Mouse (Mus musculus): ENCODE measurements at regions not wholly inside any gene's neighbourhood (a gene's known extent, or its start where the extent isn't known, plus 50 kb on each side); places are given as distances from the start of the nearest gene placed in this dataset.

- Histone ChIP-seq H3K4me1 (ENCODE audit: control insufficient read depth, insufficient read depth, low read length) (no peaks in the 10 kb centered on the region), H3K27ac (ENCODE audit: insufficient read depth, low read length) (no peak overlapping the region), H3K4me3 (ENCODE audit: insufficient read depth, low read length) (no peak overlapping the region)
- TF ChIP-seq CTCF (IDR thresholded peaks at IDR 0.05; ENCODE audit: extremely low read depth, insufficient read depth, low read length), result no peak
Observed at GRCm38 (mm10) chr6:55627228-55627627, 53.8 kb downstream of the Neurod6 start.

- TF ChIP-seq POLR2A (IDR thresholded peaks at IDR 0.05; ENCODE audit: extremely low read depth, insufficient read depth, low read length) (no peak), CTCF (IDR thresholded peaks at IDR 0.05; ENCODE audit: extremely low read depth, insufficient read depth, low read length) (no peak)
- no peak overlapping the region for H3K4me3 ChIP-seq (ENCODE audit: insufficient read depth, low read length)
- H3K27ac ChIP-seq (ENCODE audit: insufficient read depth, low read length), result no peak overlapping the region
- no peaks in the 10 kb centered on the region for H3K4me1 ChIP-seq (ENCODE audit: control insufficient read depth, insufficient read depth, low read length)
Observed at GRCm38 (mm10) chr6:55620366-55620765, 60.7 kb downstream of the Neurod6 start.

GRCm38 (mm10) chr6:55617922-55618481 lies 63.1 kb downstream of the Neurod6 start:
- Histone ChIP-seq H3K27ac (ENCODE audit: insufficient read depth, low read length) (no peak overlapping the region), H3K4me3 (ENCODE audit: insufficient read depth, low read length) (peak overlapping the region; percentile 5), H3K4me1 (ENCODE audit: control insufficient read depth, insufficient read depth, low read length) (no peaks in the 10 kb centered on the region)
- 0 out of 2 replicates have a peak, but pooled peaks have one; percentile 42 for TF ChIP-seq POLR2A (IDR thresholded peaks at IDR 0.05; ENCODE audit: extremely low read depth, insufficient read depth, low read length)
- TF ChIP-seq CTCF (IDR thresholded peaks at IDR 0.05; ENCODE audit: extremely low read depth, insufficient read depth, low read length), result no peak

- H3K27ac ChIP-seq (ENCODE audit: insufficient read depth, low read length), result no peak overlapping the region
- TF ChIP-seq POLR2A (IDR thresholded peaks at IDR 0.05; ENCODE audit: extremely low read depth, insufficient read depth, low read length) (no peak), CTCF (IDR thresholded peaks at IDR 0.05; ENCODE audit: extremely low read depth, insufficient read depth, low read length) (no peak)
- H3K4me1 ChIP-seq (ENCODE audit: control insufficient read depth, insufficient read depth, low read length), result no peaks in the 10 kb centered on the region
- no peak overlapping the region for H3K4me3 ChIP-seq (ENCODE audit: insufficient read depth, low read length)
Observed at GRCm38 (mm10) chr6:55610395-55610794, 70.7 kb downstream of the Neurod6 start.

GRCm38 (mm10) chr6:55609976-55610375 lies 71.1 kb downstream of the Neurod6 start:
- H3K4me1 ChIP-seq (ENCODE audit: control insufficient read depth, insufficient read depth, low read length), result no peaks in the 10 kb centered on the region
- H3K27ac ChIP-seq (ENCODE audit: insufficient read depth, low read length), result no peak overlapping the region
- no peak for TF ChIP-seq POLR2A (IDR thresholded peaks at IDR 0.05; ENCODE audit: extremely low read depth, insufficient read depth, low read length)
- no peak for TF ChIP-seq CTCF (IDR thresholded peaks at IDR 0.05; ENCODE audit: extremely low read depth, insufficient read depth, low read length)
- no peak overlapping the region for H3K4me3 ChIP-seq (ENCODE audit: insufficient read depth, low read length)

GRCm38 (mm10) chr6:55609053-55609452 lies 72.0 kb downstream of the Neurod6 start:
- Histone ChIP-seq H3K4me3 (ENCODE audit: insufficient read depth, low read length) (no peak overlapping the region), H3K27ac (ENCODE audit: insufficient read depth, low read length) (no peak overlapping the region), H3K4me1 (ENCODE audit: control insufficient read depth, insufficient read depth, low read length) (no peaks in the 10 kb centered on the region)
- TF ChIP-seq CTCF (IDR thresholded peaks at IDR 0.05; ENCODE audit: extremely low read depth, insufficient read depth, low read length) (no peak), POLR2A (IDR thresholded peaks at IDR 0.05; ENCODE audit: extremely low read depth, insufficient read depth, low read length) (no peak)

GRCm38 (mm10) chr6:55597088-55597487 lies 84.0 kb downstream of the Neurod6 start:
- no peak overlapping the region for H3K27ac ChIP-seq (ENCODE audit: insufficient read depth, low read length)
- no peaks in the 10 kb centered on the region; the same call in 1 of the 2 replicates for H3K4me1 ChIP-seq (ENCODE audit: control insufficient read depth, insufficient read depth, low read length)
- H3K4me3 ChIP-seq (ENCODE audit: insufficient read depth, low read length), result no peak overlapping the region
- TF ChIP-seq POLR2A (IDR thresholded peaks at IDR 0.05; ENCODE audit: extremely low read depth, insufficient read depth, low read length), result no peak
- no peak for TF ChIP-seq CTCF (IDR thresholded peaks at IDR 0.05; ENCODE audit: extremely low read depth, insufficient read depth, low read length)

GRCm38 (mm10) chr6:55592126-55592525 lies 88.9 kb downstream of the Neurod6 start:
- Histone ChIP-seq H3K27ac (ENCODE audit: insufficient read depth, low read length) (no peak overlapping the region; the same call in 1 of the 2 replicates), H3K4me1 (ENCODE audit: control insufficient read depth, insufficient read depth, low read length) (no peaks in the 10 kb centered on the region; the same call in 1 of the 2 replicates), H3K4me3 (ENCODE audit: insufficient read depth, low read length) (no peak overlapping the region)
- TF ChIP-seq CTCF (IDR thresholded peaks at IDR 0.05; ENCODE audit: extremely low read depth, insufficient read depth, low read length) (no peak), POLR2A (IDR thresholded peaks at IDR 0.05; ENCODE audit: extremely low read depth, insufficient read depth, low read length) (no peak)

GRCm38 (mm10) chr6:55581106-55581505 lies 100.0 kb downstream of the Neurod6 start:
- no peak overlapping the region for H3K27ac ChIP-seq (ENCODE audit: insufficient read depth, low read length)
- H3K4me1 ChIP-seq (ENCODE audit: control insufficient read depth, insufficient read depth, low read length), result no peaks in the 10 kb centered on the region
- no peak overlapping the region for H3K4me3 ChIP-seq (ENCODE audit: insufficient read depth, low read length)
- no peak for TF ChIP-seq POLR2A (IDR thresholded peaks at IDR 0.05; ENCODE audit: extremely low read depth, insufficient read depth, low read length)

GRCm38 (mm10) chr6:55580036-55580435 lies 101.0 kb downstream of the Neurod6 start:
- H3K27ac ChIP-seq (ENCODE audit: insufficient read depth, low read length), result no peak overlapping the region
- H3K4me3 ChIP-seq (ENCODE audit: insufficient read depth, low read length), result no peak overlapping the region
- H3K4me1 ChIP-seq (ENCODE audit: control insufficient read depth, insufficient read depth, low read length), result no peaks in the 10 kb centered on the region

More at GRCm38 (mm10) chr6:55580036-55580435, 101.0 kb downstream of the Neurod6 start:
- TF ChIP-seq POLR2A (IDR thresholded peaks at IDR 0.05; ENCODE audit: extremely low read depth, insufficient read depth, low read length) (no peak), CTCF (IDR thresholded peaks at IDR 0.05; ENCODE audit: extremely low read depth, insufficient read depth, low read length) (no peak)

Data from cortical plate, adult 2 months (tissue).